Mouse (Mus musculus) limb, embryonic 14.5 days (tissue): ENCODE data around the gene Gm21970. TPM values are rescaled to one million over a fixed set of nuclear protein-coding genes. Genes with fewer than 3 reads are reported as not detected.
"Not testable (repeated sequence)": the region's sequence is repeated elsewhere in the genome, so short reads cannot be mapped to it uniquely, and the experiment has no call there.

ENCODE experiments used
- ATAC-seq: fragments of 200-750 bp; cut with Nextera tagmentation; 2 replicates; pipeline ENCODE4 v1.8.0; 2017; ENCODE audit warnings: low read depth, moderate number of reproducible peaks, moderate TSS enrichment; ENCODE audit not compliant: low FRiP score
- DNase-seq: peaks from one replicate; pipeline ENCODE4 v3.0.0-alpha.2; 2015; ENCODE audit warnings: low spot score
- H3K27ac ChIP-seq: fragments of 300-500 bp; sonication (generic); replicated peaks from 2 replicates; pipeline ENCODE4 v1.5.1; 2014; ENCODE audit warnings: low read depth, mild to moderate bottlenecking, low read length, moderate library complexity, mixed read lengths
- H3K27me3 ChIP-seq: fragments of 300-500 bp; sonication (generic); 2 replicates; pipeline ENCODE4 v1.6.1; 2014; ENCODE audit warnings: low read length, mixed read lengths; ENCODE audit not compliant: control insufficient read depth, insufficient read depth
- H3K36me3 ChIP-seq: fragments of 300-500 bp; sonication (generic); 2 replicates; pipeline ENCODE4 v1.6.1; 2014; ENCODE audit warnings: mild to moderate bottlenecking, low read length, moderate library complexity, mixed read lengths; ENCODE audit not compliant: control insufficient read depth, insufficient read depth
- H3K4me1 ChIP-seq: fragments of 300-500 bp; sonication (generic); 2 replicates; pipeline ENCODE4 v1.6.1; 2014; ENCODE audit warnings: antibody characterized with exemption, low read length, mixed read lengths; ENCODE audit not compliant: control insufficient read depth, insufficient read depth
- H3K4me2 ChIP-seq: fragments of 300-500 bp; sonication (generic); replicated peaks from 2 replicates; pipeline ENCODE4 v1.6.1; 2014; ENCODE audit warnings: low read depth, mild to moderate bottlenecking, low read length, moderate library complexity; ENCODE audit not compliant: severe bottlenecking
- H3K4me3 ChIP-seq: fragments of 300-500 bp; sonication (generic); replicated peaks from 2 replicates; pipeline ENCODE4 v1.5.1; 2014; ENCODE audit warnings: low read length
- H3K9ac ChIP-seq: fragments of 300-500 bp; sonication (generic); 2 replicates; pipeline ENCODE4 v1.6.1; 2014; ENCODE audit warnings: mild to moderate bottlenecking, low read depth, low read length, moderate library complexity; ENCODE audit not compliant: severe bottlenecking
- H3K9me3 ChIP-seq: fragments of 300-500 bp; sonication (generic); 2 replicates; pipeline ENCODE4 v1.6.1; 2016; ENCODE audit warnings: low read length; ENCODE audit not compliant: control insufficient read depth
- POLR2A ChIP-seq: fragments of 200-500 bp; IDR thresholded peaks from 2 replicates; pipeline ENCODE4 v1.8.0; 2012; ENCODE audit warnings: inconsistent platforms, mild to moderate bottlenecking, moderate library complexity, borderline replicate concordance; ENCODE audit not compliant: insufficient read depth, insufficient read length; ENCODE audit errors: extremely low read depth
- WGBS: fragments of 180-500 bp; shearing (Covaris S2); extraction: QIAGEN DNeasy Blood & Tissue Kit; methylation state at CpG from one replicate; pipeline ENCODE4 v1.1.7; 2014; 5-methylcytosine and 5-hydroxymethylcytosine counted together
- polyA plus RNA-seq, 2 experiments: library from polyadenylated mRNA; depleted of rRNA in 1 of 2; stranded (reverse) in 1 of 2; unstranded in 1 of 2; fragments of >200 nt; fragmentation: Nextera tagmentation in 1 of 2; extraction: Ambion mirVana in 1 of 2; gene quantifications; 2 replicates each; pipeline versions ENCODE4 v1.2.1 to v1.2.3; 2012 to 2014

Gm21970 gene
- polyA plus RNA-seq, 2 experiments = not detected

DNA sequence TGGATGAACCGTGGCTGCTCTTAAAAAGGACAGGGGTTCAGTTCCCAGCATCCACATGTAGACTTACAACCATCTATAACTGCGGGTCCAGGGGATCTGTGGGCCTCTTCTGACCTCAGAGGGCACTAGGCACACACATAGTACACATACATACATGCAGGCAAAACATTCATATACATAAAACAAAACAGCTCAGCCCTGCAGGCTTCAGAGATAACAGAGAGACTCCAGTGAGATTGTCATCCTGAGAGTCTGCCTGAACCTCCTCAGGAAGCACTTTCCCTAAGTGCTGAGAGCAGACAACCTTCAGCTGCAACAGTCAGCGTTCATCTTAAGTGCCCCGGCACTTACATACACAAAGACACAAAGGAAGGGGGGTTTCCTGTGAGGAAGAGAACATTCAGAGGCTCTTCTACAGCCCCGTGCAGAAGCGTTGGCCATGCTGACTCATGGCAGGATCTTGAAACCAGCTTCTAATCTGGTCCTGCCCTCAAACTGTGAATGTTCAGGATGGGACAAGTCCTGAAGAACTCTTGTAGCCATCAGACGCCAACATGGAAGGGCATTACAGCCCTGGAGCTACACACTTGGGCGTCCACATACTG lies 41.9 kb downstream of the Gm21970 start:
- H3K27ac ChIP-seq = no peak overlapping the region
- no peak overlapping the region for H3K4me2 ChIP-seq
- H3K36me3 ChIP-seq = no peaks in the 10 kb centered on the region
- ATAC-seq (no peak), DNase-seq (no peak)
- TF ChIP-seq POLR2A = no peak
- H3K27me3 ChIP-seq = no peaks in the 10 kb centered on the region
- H3K4me1 ChIP-seq = 0 out of 2 replicates have a peak, but pooled peaks cover 3% of the 10 kb centered on the region
- no peak overlapping the region for H3K4me3 ChIP-seq
- no peak overlapping the region for H3K9ac ChIP-seq
- H3K9me3 ChIP-seq = no peaks in the 10 kb centered on the region
- WGBS = 57% methylated on average over 8 of the region's 8 CpGs

DNA sequence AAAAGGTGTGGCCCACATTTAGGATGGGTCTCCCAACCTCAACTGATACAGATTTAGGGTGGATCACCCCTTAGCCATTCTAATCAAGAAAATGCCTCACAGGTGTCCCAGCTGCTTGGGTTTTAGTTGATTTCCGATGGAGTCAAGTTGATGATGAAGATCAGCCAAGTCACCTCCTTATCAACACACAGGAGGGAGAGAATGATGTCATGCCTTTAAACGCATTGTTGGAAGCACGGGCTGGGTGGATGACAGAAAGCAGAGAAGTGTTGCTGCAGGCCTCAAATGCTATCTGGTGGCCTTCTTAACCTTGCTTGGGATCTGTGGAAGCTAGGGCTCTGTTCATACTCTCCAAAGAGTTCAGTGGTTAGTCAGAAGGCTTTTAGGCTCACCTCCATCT lies 42.6 kb downstream of the Gm21970 start:
- H3K27me3 ChIP-seq = no peaks in the 10 kb centered on the region
- no peak for DNase-seq
- no peak overlapping the region for H3K4me2 ChIP-seq
- H3K9ac ChIP-seq = no peak overlapping the region
- TF ChIP-seq POLR2A = no peak
- 89% methylated on average over 3 of the region's 3 CpGs for WGBS
- H3K27ac ChIP-seq = no peak overlapping the region
- H3K9me3 ChIP-seq = no peaks in the 10 kb centered on the region
- H3K36me3 ChIP-seq = no peaks in the 10 kb centered on the region
- no peak overlapping the region for H3K4me3 ChIP-seq
- 0 out of 2 replicates have a peak, but pooled peaks cover 3% of the 10 kb centered on the region for H3K4me1 ChIP-seq
- no peak for ATAC-seq

GRCm38 (mm10) chr16:91438081-91438480 lies 46.6 kb downstream of the Gm21970 start:
- Histone ChIP-seq H3K36me3 (no peaks in the 10 kb centered on the region), H3K4me2 (no peak overlapping the region), H3K4me3 (no peak overlapping the region), H3K4me1 (0 out of 2 replicates have a peak, but pooled peaks cover 3% of the 10 kb centered on the region), H3K27ac (no peak overlapping the region), H3K27me3 (no peaks in the 10 kb centered on the region), H3K9ac (no peak overlapping the region), H3K9me3 (no peaks in the 10 kb centered on the region)
- DNase-seq (no peak), ATAC-seq (no peak)
- no peak for TF ChIP-seq POLR2A
- 59% methylated on average over 3 of the region's 3 CpGs for WGBS

DNA sequence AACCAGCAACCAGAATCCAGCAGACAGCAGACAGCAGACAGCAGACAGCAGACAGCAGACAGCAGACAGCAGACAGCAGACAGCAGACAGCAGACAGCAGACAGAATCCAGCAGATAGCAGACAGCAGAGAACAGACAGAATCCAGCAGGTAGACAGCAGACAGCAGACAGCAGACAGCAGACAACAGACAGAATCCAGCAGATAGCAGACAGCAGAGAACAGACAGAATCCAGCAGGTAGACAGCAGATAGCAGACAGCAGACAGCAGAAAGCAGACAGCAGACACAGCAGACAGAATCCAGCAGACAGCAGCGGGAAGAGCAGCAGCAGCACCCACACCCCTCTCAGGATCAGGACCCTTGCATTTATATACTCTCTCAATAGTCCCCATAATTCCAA lies 47.1 kb downstream of the Gm21970 start:
- WGBS = 75% methylated on average over 1 of the region's 1 CpGs
- ATAC-seq = not testable (repeated sequence)

GRCm38 (mm10) chr16:91441366-91441765 lies 49.8 kb downstream of the Gm21970 start:
- ATAC-seq (no peak), DNase-seq (no peak)
- H3K4me1 ChIP-seq = 0 out of 2 replicates have a peak, but pooled peaks cover 3% of the 10 kb centered on the region
- no peak overlapping the region for H3K27ac ChIP-seq
- H3K4me2 ChIP-seq = no peak overlapping the region
- no peaks in the 10 kb centered on the region for H3K36me3 ChIP-seq
- no peak overlapping the region for H3K9ac ChIP-seq
- no peaks in the 10 kb centered on the region for H3K9me3 ChIP-seq
- no peak overlapping the region for H3K4me3 ChIP-seq
- H3K27me3 ChIP-seq = no peaks in the 10 kb centered on the region
- WGBS = 54% methylated on average over 7 of the region's 7 CpGs
- TF ChIP-seq POLR2A = no peak

More for the DNA sequence above, 47.1 kb downstream of the Gm21970 start:
- not testable (repeated sequence) for H3K4me3 ChIP-seq, H3K36me3 ChIP-seq, H3K27ac ChIP-seq, H3K4me2 ChIP-seq, DNase-seq, H3K27me3 ChIP-seq, H3K9ac ChIP-seq, H3K9me3 ChIP-seq, H3K4me1 ChIP-seq
